Mouse (Mus musculus) neural tube, embryonic 15.5 days (tissue): ENCODE results near the gene 1700061G19Rik. TPM values are rescaled to one million over a fixed set of nuclear protein-coding genes. Genes with fewer than 3 reads are reported as not detected.
A peak's percentile ranks its signal among the peaks of the same experiment; 100 is the strongest.

Experiments
- ATAC-seq: fragments of 200-750 bp; cut with Nextera tagmentation; 2 replicates; pipeline ENCODE4 v1.8.0; 2017; ENCODE audit warnings: mild to moderate bottlenecking, moderate TSS enrichment, moderate library complexity; ENCODE audit not compliant: low FRiP score
- H3K27ac ChIP-seq: fragments of 300-500 bp; sonication (generic); replicated peaks from 2 replicates; pipeline ENCODE4 v1.5.1; 2015; ENCODE audit warnings: mild to moderate bottlenecking, inconsistent platforms
- H3K27me3 ChIP-seq: fragments of 300-500 bp; sonication (generic); replicated peaks from 2 replicates; pipeline ENCODE4 v1.6.1; 2015; ENCODE audit warnings: inconsistent platforms
- H3K36me3 ChIP-seq: fragments of 300-500 bp; sonication (generic); 2 replicates; pipeline ENCODE4 v1.6.1; 2015; ENCODE audit warnings: inconsistent platforms
- H3K4me1 ChIP-seq: fragments of 300-500 bp; sonication (generic); 2 replicates; pipeline ENCODE4 v1.6.1; 2015; ENCODE audit warnings: inconsistent platforms
- H3K4me2 ChIP-seq: fragments of 300-500 bp; sonication (generic); 2 replicates; pipeline ENCODE4 v1.6.1; 2015; ENCODE audit warnings: inconsistent platforms, mild to moderate bottlenecking, moderate library complexity
- H3K4me3 ChIP-seq: fragments of 300-500 bp; sonication (generic); replicated peaks from 2 replicates; pipeline ENCODE4 v1.5.1; 2015; ENCODE audit warnings: mild to moderate bottlenecking, inconsistent platforms
- H3K9ac ChIP-seq: fragments of 300-500 bp; sonication (generic); replicated peaks from 2 replicates; pipeline ENCODE4 v1.6.1; 2015; ENCODE audit warnings: mild to moderate bottlenecking, inconsistent platforms
- H3K9me3 ChIP-seq: fragments of 300-500 bp; sonication (generic); replicated peaks from 2 replicates; pipeline ENCODE4 v1.6.1; 2016; ENCODE audit warnings: inconsistent platforms
- WGBS: fragments of 180-500 bp; shearing (Covaris S2); methylation state at CpG from one replicate; pipeline ENCODE4 v1.1.7; 2015; ENCODE audit warnings: mixed read lengths; 5-methylcytosine and 5-hydroxymethylcytosine counted together
- polyA plus RNA-seq: library from polyadenylated mRNA; unstranded; fragments of >200 nt; fragmentation: Nextera tagmentation; extraction: Ambion mirVana; gene quantifications from 2 replicates; pipeline ENCODE4 v1.2.1, GENCODE M21; 2015

The 1700061G19Rik gene
- polyA plus RNA-seq, 1 experiment from 2014 or later: 0.41 TPM

DNA sequence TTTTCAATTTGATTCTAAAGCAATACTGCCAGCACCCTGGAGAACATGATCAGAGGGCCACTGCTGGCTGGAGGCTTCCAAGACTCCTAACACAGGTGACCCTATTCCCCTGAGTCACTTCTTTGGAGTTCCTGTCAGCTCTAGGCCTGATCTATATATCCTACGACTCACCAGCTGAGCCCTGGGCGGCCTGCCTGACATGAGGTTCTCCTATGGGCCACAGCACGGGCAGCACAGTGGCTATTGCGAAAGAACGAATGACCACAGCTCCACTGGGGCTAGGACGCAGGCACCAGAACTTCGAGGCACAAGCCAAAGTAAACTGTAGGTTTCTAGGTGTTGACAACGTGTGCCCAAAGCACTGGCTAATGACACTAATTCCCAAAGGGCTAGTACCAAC lies 54.7 kb downstream of the 1700061G19Rik start:
- Histone ChIP-seq H3K9ac (no peak overlapping the region), H3K4me3 (no peak overlapping the region)

DNA sequence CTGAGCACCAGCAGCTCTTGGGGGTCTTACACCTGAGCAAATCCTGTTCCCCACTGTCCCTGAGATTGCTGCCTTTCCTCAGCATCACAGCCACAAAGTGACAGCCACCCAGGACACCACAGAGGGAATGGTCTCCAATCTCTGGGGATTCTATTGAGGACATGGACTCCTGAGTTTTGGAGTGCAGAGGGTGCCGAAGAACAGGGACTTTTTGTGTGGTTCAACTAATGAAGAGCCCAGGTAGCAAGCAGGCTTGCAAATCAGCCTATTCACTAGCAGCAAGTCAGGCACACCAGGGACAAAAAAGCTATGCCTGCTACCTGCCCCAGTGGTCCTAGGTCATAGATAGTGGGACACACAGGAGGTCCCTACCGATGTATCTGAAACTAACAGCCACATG lies 58.1 kb downstream of the 1700061G19Rik start:
- H3K4me1 ChIP-seq: peaks cover 50% of the 10 kb centered on the region
- no peaks in the 10 kb centered on the region for H3K27me3 ChIP-seq
- H3K36me3 ChIP-seq: no peaks in the 10 kb centered on the region
- 0 out of 2 replicates have a peak overlapping the region, but pooled peaks have one; percentile 99 for H3K9ac ChIP-seq
- H3K4me2 ChIP-seq: peak overlapping the region; percentile 92
- no peak overlapping the region for H3K27ac ChIP-seq
- no peak overlapping the region for H3K4me3 ChIP-seq
- no peak for ATAC-seq
- no peaks in the 10 kb centered on the region for H3K9me3 ChIP-seq
- WGBS: 93% methylated on average over 2 of the region's 2 CpGs

More for the DNA sequence above, 54.7 kb downstream of the 1700061G19Rik start:
- Histone ChIP-seq H3K4me1 (peaks cover 47% of the 10 kb centered on the region), H3K27ac (no peak overlapping the region), H3K36me3 (peaks cover 7% of the 10 kb centered on the region), H3K27me3 (no peaks in the 10 kb centered on the region), H3K4me2 (no peak overlapping the region), H3K9me3 (no peaks in the 10 kb centered on the region)
- ATAC-seq: no peak
- 88% methylated on average over 8 of the region's 8 CpGs for whole genome bisulfite sequencing

DNA sequence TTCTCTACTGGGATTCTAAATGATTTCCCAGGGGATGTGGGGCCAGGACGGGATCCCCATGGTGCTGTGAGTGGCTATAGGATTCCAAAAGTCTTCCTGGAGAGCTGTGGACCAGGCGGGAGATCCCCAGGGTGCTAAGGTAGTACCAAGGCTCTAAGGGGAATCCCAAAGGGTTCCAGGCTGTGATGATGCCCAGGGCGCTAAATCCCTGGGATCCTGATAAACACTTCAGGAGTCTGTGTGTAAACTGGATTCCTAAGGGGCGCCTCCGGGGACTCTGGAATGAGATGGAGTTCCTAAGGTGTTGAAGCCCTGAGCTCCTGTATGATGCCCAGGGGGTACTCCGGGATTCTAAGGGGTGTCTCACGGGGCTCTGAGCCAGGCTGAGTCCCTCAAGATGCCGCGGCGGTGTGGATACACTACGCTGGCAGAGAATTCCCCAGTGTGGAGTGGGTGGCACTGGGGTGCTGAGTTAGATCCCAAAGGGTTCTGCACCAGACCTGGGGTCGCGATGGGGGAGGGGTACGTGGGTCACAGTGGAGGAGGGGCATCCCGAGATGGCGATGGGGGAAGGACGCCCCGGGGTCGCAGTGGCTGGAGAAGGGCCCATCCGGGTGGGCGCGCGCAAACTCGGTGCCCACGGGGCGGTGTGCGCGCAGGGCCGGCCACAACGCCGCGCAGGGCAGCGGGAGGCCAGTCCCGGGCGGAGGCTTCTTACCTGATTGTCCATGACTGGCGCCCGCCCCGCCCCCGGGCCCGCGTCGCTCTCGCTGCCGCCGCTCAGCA lies 59.5 kb downstream of the 1700061G19Rik start:
- WGBS: 2% methylated on average over 37 of the region's 45 CpGs
- peak; percentile 55 for ATAC-seq
- Histone ChIP-seq H3K9me3 (no peaks in the 10 kb centered on the region), H3K9ac (peak overlapping the region; percentile 99), H3K27ac (peak overlapping the region; percentile 91), H3K27me3 (no peaks in the 10 kb centered on the region), H3K4me3 (peak overlapping the region; percentile 96), H3K4me2 (peak overlapping the region; percentile 92), H3K4me1 (peaks cover 44% of the 10 kb centered on the region), H3K36me3 (no peaks in the 10 kb centered on the region)

GRCm38 (mm10) chr17:56935363-56936131 lies 60.3 kb downstream of the 1700061G19Rik start, which contains the start of gene Mllt1:
Gene Mllt1, minus strand, starts transcription at chr17:56935415.
- Histone ChIP-seq H3K27me3 (no peaks in the 10 kb centered on the region), H3K9ac (peak within 1 kb of the TSS; percentile 99), H3K4me3 (peak within 1 kb of the TSS; percentile 96), H3K4me1 (peaks cover 40% of the 10 kb centered on the region), H3K36me3 (no peaks in the 10 kb centered on the region), H3K9me3 (no peaks in the 10 kb centered on the region), H3K4me2 (peak within 1 kb of the TSS; percentile 92), H3K27ac (peak within 1 kb of the TSS; percentile 91)
- WGBS: 3% methylated on average over 68 of the region's 76 CpGs
- ATAC-seq: peak; percentile 98

DNA sequence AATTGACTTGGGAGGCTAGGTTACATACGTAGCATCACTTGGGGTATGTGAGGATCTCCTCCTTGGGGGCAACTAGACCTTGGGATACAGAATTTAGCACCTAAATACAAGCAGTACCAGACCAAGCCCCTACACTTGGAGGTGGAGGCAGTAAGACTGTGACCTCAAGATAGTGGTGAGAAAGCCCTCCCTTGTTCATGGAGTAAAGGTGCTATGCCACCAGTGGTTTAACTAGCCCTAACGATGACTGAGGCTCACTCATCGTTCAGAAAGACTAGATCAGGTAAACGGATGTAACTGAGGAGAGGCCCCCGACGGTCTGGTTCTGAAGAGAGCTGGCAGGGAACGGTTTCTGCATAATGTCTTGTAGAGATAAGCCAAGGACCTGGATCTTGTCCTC lies 61.5 kb downstream of the 1700061G19Rik start:
- ATAC-seq: no peak
- H3K9ac ChIP-seq: no peak overlapping the region
- no peaks in the 10 kb centered on the region for H3K27me3 ChIP-seq
- no peak overlapping the region for H3K4me3 ChIP-seq
- no peaks in the 10 kb centered on the region for H3K9me3 ChIP-seq
- H3K36me3 ChIP-seq: no peaks in the 10 kb centered on the region
- 94% methylated on average over 7 of the region's 7 CpGs for WGBS
- no peak overlapping the region for H3K27ac ChIP-seq
- H3K4me2 ChIP-seq: no peak overlapping the region
- H3K4me1 ChIP-seq: peaks cover 33% of the 10 kb centered on the region

Other genes starting within 250 kb of the 1700061G19Rik start
- gene Lonp1, start 248.6 kb upstream of the 1700061G19Rik start, polyA plus RNA-seq: 43.3 and 47.2 TPM in 2 replicates
- gene Catsperd, start 247.3 kb upstream of the 1700061G19Rik start, polyA plus RNA-seq: 1.4 and 1.6 TPM in 2 replicates
- 94.2 and 95.4 TPM in 2 replicates for gene Ranbp3, start 202.2 kb upstream of the 1700061G19Rik start, polyA plus RNA-seq
- gene Ndufa11, start 157.7 kb upstream of the 1700061G19Rik start, polyA plus RNA-seq: 639 and 709 TPM in 2 replicates
- 13.8 and 18.1 TPM in 2 replicates for gene Vmac, start 157.5 kb upstream of the 1700061G19Rik start, polyA plus RNA-seq
- 2.7 and 5.3 TPM in 2 replicates for gene Nrtn, start 117.9 kb upstream of the 1700061G19Rik start, polyA plus RNA-seq
- 86.4 and 97.6 TPM in 2 replicates for gene Dus3l, start 110.7 kb upstream of the 1700061G19Rik start, polyA plus RNA-seq
- gene Prr22, start 105.2 kb upstream of the 1700061G19Rik start, polyA plus RNA-seq: 0.87 and 0.93 TPM in 2 replicates
- gene Rfx2, start 44.5 kb upstream of the 1700061G19Rik start, polyA plus RNA-seq: 5.1 and 5.3 TPM in 2 replicates
- gene Acsbg2, start 1.0 kb upstream of the 1700061G19Rik start, polyA plus RNA-seq: not detected in 2 replicates
- gene Mllt1, start 59.9 kb downstream of the 1700061G19Rik start, polyA plus RNA-seq: 69.0 and 74.9 TPM in 2 replicates
- gene Acer1, start 106.6 kb downstream of the 1700061G19Rik start, polyA plus RNA-seq: not detected in 2 replicates
- 164 and 177 TPM in 2 replicates for gene Clpp, start 114.8 kb downstream of the 1700061G19Rik start, polyA plus RNA-seq
- 56.2 and 59.4 TPM in 2 replicates for gene Alkbh7, start 121.9 kb downstream of the 1700061G19Rik start, polyA plus RNA-seq
- 0.43 and 0.49 TPM in 2 replicates for gene Pspn, start 124.5 kb downstream of the 1700061G19Rik start, polyA plus RNA-seq
- gene Gtf2f1, start 135.8 kb downstream of the 1700061G19Rik start, polyA plus RNA-seq: 63.2 and 70.7 TPM in 2 replicates
- 0.26 and 0.46 TPM in 2 replicates for gene Gm17949, start 136.0 kb downstream of the 1700061G19Rik start, polyA plus RNA-seq
- gene Khsrp, start 156.0 kb downstream of the 1700061G19Rik start, polyA plus RNA-seq: 25.8 and 29.1 TPM in 2 replicates
- gene Slc25a41, start 166.2 kb downstream of the 1700061G19Rik start, polyA plus RNA-seq: not detected in 2 replicates
- gene Crb3, start 183.6 kb downstream of the 1700061G19Rik start, polyA plus RNA-seq: 1.6 and 10.2 TPM in 2 replicates
- gene Slc25a23, start 184.4 kb downstream of the 1700061G19Rik start, polyA plus RNA-seq: 42.7 and 43.7 TPM in 2 replicates
- gene Dennd1c, start 203.0 kb downstream of the 1700061G19Rik start, polyA plus RNA-seq: 5.6 and 7.7 TPM in 2 replicates
- gene Tubb4a, start 212.3 kb downstream of the 1700061G19Rik start, polyA plus RNA-seq: 309 and 350 TPM in 2 replicates
- gene Tnfsf9, start 229.8 kb downstream of the 1700061G19Rik start, polyA plus RNA-seq: 7.7 and 8.5 TPM in 2 replicates